Mouse (Mus musculus): ENCODE data around the gene Phf21b.

DNA sequence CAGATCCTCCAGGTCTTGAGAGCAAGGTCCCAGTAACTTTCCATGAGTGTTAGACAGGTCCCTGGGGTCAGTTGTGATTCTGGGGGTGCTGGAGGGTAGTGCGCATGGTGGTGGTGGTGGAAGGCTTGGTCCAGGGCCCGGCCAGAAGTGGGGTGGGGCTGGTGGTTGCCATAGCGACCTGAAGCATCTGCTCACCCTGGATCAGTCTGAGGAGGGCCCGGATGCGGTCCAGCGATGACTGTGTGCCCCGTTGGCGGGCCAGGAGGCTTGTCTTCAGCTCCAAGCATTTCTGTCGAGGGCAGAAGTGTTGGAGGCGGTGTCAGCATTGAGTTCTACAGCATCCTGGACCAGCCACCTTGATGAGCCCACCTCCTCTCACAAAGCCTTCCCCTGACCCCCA lies 68.7 kb downstream of the Phf21b start:
- TF ChIP-seq ETS1 (conservative IDR thresholded peaks at IDR 0.05; ENCODE audit: low read depth, low read length), result no peak
- no peak for TF ChIP-seq HCFC1 (IDR thresholded peaks at IDR 0.05; ENCODE audit: low read depth, low read length)
- TF ChIP-seq JUND (conservative IDR thresholded peaks at IDR 0.05; ENCODE audit: low read depth, low read length), result no peak
- TF ChIP-seq MAX (IDR thresholded peaks at IDR 0.05; ENCODE audit: low read length), result no peak
- no peak for TF ChIP-seq CTCF (conservative IDR thresholded peaks at IDR 0.05 in 1 of 2, IDR thresholded peaks at IDR 0.05 in 1 of 2; ENCODE audit: low read depth in 2 of 2, low read length in 2 of 2)
- no peak for TF ChIP-seq NRF1 (IDR thresholded peaks at IDR 0.05; ENCODE audit: low read depth, low read length)
